Mouse (Mus musculus): ENCODE measurements around the gene Ddx50.
"Not testable (repeated sequence)": the region's sequence is repeated elsewhere in the genome, so short reads cannot be mapped to it uniquely, and the experiment has no call there.

The Ddx50 gene

DNA sequence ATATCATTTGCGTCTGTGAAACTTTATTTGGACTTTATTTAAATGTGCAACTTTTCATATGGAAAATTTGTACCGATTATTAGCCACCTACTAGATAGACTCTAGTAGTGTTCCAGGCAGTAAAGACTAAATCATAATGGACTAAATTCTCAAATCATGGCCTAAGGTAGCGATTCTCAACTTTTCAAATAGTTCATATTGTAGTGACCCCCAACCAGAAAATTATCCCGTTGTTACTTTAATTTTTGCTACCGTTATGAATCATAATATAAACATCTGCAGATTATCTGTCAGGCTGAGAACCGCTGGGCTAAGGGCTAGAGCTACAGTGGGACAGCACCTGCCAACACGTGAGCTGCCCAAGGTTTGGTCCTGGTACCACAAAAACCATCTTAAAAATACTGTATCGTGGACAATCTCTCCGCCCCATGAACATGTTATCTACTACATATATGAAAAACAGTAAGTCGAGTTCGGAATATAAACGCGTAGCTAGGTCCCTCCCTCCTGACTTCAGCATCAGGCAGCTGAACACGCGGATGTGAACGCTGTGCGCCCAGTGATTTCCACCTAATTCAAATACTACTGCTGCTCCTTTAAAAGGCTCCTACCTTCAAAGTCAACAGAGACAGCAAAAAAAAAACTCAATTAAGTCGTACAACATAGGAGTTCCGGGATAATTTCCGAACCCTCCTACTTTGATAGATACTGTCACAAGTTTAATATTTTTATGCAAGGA, 49.8 kb downstream of the Ddx50 start:
- DNase-seq: no peak

DNA sequence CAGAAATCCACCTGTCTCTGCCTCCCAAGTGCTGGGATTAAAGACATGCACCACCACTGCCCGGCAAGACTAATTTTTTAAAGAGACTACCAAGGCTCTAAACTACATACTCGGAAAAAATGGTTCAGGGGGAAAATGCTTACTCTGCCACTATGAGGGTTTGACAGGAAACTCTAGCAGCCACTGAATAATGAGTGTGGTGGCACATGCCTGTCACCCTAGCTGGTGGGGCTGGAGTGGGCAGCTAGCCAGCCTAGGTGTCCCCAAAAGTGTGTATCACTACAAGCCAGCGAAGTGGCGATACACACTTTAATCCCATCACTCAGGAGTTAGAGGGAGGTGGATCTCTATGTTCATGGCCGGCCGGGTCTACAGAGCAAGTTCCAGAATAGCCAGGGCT, 51.0 kb downstream of the Ddx50 start:
- DNase-seq: no peak

DNA sequence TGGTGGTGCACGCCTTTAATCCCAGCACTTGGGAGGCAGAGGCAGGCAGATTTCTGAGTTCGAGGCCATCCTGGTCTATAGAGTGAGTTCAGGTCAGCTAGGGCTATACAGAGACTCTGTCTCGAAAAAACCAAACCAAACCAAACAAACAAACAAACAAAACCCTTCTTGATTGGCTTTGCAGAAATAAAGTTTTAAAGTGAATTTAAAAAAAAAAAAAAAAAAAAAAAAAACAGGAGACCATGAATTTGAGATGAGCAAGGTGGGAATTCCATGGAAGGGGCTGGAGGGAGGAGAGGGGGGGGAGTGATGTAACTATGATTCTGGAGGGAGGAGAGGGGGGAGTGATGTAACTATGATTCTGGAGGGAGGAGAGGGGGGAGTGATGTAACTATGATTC, 51.7 kb downstream of the Ddx50 start:
- DNase-seq: not testable (repeated sequence)

DNA sequence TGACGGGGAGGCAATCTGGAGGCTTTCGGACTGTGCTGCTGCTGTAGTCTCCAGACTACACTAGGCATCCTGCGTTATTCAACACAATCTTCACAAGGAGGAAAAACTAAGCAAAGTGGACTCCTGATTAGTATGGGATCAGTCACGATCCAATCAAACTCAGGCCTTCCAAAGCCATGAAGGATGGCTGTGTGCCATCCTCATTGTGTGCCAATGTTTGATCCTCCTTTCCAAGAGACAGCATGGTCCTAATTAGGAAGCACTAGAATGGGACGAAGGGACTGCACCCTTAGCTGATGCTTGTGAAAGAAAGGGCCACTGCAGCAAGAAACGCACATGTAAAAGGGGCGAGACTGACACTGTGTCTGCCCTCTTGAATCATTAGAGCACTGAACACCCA, 58.5 kb downstream of the Ddx50 start:
- DNase-seq: no peak

DNA sequence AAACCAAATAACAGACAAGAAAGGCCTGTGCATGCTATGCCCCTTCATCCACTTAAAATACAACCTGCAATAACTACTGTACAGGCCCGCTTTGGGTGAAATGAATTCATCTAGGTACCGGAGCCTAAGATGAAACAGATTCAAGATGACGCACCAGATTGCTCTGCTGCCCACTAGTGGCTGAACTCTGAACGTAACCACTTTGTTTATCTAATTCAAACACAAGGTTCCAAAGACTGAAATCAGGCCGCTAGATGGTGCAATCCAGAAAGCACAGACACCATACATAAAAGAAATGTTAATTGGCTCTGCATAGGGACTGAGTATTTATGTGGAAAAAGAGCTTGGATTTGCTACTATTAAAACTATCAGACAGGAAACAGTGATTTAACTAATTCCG, 60.8 kb downstream of the Ddx50 start:
- peak; percentile 93 for DNase-seq

DNA sequence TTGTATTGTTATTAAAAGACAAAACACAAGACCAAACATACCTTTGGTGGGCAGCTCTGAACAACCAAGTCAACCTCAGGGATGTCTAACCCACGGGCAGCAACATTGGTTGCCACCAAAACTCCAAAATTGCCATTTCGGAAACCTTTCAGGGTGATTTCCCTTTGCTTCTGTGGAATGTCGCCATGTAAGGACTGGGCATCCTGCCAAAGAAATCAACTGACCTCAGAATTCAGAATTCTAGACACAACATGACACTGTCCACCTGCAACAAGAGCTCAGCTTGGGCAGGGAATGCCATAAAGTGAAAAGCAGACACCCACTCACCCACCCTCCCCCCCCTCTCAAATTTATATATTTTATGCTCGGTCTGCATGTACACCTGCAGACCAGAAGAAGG, 62.4 kb downstream of the Ddx50 start:
- no peak for DNase-seq

DNA sequence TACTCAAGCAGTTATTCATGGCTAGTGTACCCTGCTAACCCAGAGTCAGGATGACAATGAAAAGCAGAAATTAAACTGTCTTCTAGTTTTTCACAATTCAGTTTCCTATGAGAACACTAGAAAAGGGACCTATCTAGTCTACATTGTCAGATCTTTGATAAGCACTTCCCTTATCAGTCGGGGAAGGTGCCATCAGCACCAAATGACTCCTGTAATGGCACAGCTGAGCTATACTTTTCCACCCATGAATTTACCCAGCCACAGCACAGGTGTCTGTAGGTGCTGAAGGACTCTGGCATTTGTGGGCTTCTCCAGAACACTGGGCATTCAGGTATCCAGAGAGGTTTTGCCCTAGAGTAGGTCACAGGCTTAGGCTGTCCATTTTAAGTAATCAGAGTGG, 67.8 kb downstream of the Ddx50 start:
- DNase-seq: no peak

DNA sequence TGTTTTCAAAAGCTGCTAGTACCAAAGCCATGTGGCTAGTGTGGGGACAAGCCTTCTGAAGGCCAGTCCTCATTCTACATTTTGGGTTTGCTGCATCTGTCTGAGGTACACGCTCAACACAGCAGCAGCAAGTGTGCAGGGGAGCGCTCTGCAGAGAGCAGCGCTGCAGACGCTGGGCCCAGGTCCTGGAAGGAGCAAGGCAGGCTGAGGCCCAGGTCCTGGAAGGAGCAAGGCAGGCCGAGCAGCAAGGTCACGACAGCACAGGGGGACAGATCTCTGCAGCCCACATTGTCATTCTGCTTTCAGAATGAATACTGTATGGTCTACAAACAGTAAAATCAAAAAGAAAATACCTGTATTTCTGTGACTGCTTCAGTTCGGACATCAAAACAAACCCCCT, 68.3 kb downstream of the Ddx50 start:
- no peak for DNase-seq

DNA sequence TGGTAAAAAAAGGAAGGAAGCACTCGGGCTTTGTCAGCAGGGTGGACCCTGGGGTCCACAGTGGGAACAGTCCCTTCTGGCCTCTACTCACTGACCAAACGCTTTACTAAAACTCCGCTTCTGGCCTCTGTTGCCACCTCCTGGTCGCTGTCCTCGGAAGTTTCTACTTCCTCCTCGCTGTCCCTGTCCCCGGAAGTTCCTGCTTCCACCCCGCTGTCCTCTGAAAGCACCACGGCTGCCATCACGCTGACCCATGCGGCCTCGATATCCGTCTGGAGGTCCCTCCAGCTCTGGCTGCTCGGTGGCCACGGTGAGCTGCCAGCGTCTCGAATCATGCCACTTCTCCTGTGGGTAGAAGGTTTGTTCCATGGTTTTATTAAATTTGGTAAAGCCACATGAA, 68.8 kb downstream of the Ddx50 start:
- no peak for DNase-seq

DNA sequence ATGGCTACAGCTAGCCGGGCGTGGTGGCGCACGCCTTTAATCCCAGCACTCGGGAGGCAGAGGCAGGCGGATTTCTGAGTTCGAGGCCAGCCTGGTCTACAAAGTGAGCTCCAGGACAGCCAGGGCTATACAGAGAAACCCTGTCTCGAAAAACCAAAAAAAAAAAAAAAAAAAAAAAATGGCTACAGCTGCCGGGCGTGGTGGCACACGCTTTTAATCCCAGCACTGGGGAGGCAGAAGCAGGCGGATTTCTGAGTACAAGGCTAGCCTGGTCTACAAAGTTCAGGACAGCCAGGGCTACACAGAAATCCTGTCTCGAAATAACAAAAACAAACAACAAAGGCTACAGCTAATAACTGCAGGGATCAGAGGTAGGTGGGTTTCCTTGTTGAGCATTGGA, 71.9 kb downstream of the Ddx50 start:
- not testable (repeated sequence) for DNase-seq

DNA sequence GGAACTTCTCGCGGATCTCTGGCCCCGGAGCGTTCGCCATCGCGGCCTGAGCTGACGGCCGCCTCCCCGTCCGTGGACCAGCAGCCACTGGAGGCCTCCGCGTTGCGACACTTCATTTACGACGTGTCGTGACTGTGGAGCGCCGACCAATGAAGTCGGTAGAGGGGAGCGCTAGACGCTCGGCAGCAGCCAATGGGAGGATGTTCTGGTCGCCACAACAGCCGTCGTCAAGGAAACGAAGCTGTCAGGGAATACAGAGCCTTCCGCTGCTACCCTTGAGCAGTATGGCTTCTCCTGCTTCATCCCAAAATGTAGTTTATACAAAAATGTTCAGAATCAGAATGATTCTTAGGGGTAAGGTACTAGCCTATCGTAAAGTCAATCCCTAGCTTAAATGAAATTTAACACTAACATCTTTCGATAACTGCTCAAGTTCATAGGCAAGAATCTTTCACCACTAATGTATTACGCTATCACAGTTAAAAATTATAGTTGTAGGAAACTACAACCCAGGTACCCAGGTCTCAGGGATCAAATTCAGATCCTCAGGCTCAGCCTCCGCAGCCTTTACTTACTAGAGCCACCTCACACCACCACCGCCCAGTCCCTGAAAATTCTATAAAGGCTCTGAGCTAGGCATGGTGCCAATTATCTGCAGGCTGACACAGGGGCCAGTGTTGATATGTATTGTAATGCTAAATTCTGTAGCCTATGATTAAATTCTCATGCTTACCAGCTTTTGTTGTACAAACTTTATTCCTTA, 72.5 kb downstream of the Ddx50 start, which contains the start of gene Kif1bp:
Gene Kif1bp, minus strand, starts transcription at position 120 of the 763 bp plus-strand sequence.
- DNase-seq: peak; percentile 98

DNA sequence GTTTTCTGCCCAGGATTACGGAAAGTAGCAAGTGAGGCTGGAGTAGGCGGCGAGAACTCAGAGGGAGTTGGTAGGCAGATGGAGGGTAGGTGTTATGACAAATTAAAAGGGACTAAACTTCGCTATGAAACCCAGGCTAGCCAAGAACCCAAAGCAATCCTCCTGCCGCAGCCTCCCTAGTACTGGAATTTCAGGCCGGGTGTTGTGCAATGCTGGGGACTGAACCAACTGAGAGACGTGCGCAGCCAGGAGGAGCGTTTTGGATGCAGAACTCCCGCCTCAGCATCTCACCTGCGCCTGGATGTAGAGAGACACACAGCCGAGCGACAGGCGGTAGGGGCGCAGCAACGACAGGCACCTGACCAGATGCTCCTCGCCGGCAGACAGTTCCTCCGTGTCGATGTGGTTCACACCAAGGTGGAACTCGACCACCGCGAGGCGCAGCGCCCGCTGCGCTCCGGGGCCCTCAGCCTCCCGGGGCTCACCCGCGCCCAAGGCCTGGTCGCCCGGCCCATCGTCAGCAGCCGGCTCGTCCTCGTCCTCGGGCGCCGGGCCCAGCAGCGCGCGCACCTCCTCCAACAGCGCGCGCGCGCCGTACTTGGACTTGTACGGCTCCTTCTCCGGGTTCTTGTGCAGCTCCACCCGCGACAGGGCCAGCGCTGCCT, 73.2 kb downstream of the Ddx50 start:
- peak; percentile 48 for DNase-seq

DNA sequence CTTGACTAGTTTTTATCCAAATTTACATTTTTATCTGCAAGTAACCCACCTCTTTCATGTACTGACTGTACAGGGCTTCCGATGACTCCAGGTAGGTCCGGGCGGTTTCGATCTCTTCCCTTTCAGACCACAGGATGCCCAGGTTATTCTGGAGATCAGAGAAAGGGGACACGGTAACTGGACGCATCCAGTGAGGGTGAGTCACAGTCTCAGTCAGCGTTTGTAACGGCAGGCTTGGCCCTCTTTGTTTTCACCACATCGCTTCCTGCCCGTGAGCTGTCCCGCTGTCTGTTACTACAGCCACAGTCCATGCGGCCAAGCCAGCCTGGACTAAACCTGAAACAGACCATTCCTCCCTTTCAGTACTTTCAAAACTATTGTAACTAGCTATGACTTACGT, 76.0 kb downstream of the Ddx50 start:
- no peak for DNase-seq

DNA sequence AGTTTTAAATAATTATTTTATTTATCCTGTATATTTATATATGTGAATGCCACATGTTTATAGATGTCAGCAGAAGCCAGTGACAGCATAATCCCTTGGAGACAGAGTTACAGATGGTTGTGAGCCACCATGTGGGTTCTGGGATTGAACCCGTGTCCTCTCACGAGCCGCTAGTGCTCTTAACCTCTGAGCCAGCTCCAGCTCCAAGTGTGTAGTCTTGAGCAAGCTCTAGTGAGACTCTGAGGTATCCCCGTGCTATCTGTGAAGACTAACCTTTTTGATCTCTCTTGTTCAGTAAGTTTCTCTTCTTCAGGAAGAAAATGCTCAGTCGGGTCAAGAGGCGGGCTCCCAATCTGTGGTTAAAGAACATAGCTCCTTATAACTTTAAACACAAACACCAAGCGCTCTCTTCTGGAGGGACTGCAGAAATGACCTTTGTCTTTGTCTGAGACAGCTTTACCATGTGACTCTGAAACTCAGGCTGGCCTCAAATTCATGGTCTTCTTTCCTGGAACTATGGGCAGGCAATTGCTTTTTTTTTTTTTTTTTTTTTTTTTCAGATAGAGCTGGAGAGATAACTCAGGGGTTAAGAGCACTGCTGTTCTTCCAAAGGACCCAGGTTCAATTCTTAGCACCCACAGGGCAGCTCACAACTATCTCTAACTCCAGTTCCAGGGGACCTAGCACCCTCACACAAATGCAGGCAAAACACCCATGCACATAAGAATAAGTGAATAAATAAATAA, 80.7 kb downstream of the Ddx50 start:
- DNase-seq: no peak

DNA sequence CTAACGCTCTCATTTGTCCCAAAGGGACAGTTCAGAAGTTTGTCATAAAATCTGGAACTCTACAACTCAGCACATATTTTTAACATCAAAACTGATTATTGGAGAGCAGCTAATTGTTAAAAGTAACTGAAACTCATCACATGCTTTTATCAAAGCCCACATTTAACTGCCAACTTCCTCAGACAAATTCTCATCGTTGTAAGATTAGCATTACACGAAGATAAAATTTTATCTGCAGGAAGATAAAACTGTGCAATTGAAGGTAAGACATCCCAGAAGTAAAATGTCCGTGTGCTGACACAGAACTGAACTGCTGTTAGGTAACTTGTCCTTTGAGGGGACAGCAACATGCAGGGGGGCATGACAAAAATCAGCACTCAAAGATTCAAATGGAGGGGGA, 82.2 kb downstream of the Ddx50 start:
- DNase-seq: no peak
